Mouse (Mus musculus) stomach, postnatal 0 days (tissue): Measurements from ENCODE around the gene Catsperg1. TPM values are rescaled to one million over a fixed set of nuclear protein-coding genes. Genes with fewer than 3 reads are reported as not detected.
"Not testable (repeated sequence)": the region's sequence is repeated elsewhere in the genome, so short reads cannot be mapped to it uniquely, and the experiment has no call there.

Source experiments
- ATAC-seq: fragments of 200-750 bp; cut with Nextera tagmentation; 2 replicates; pipeline ENCODE4 v1.8.0; 2017; ENCODE audit not compliant: low FRiP score, low TSS enrichment
- DNase-seq: peaks from one replicate; pipeline ENCODE4 v3.0.0-alpha.2; 2016; ENCODE audit warnings: low spot score
- H3K27ac ChIP-seq: fragments of 300-500 bp; sonication (generic); replicated peaks from 2 replicates; pipeline ENCODE4 v1.5.1; 2014; ENCODE audit warnings: mild to moderate bottlenecking, control low read depth
- H3K27me3 ChIP-seq: fragments of 300-500 bp; sonication (generic); 2 replicates; pipeline ENCODE4 v1.6.1; 2014; ENCODE audit warnings: low read length; ENCODE audit not compliant: control insufficient read depth, insufficient read depth
- H3K36me3 ChIP-seq: fragments of 300-500 bp; sonication (generic); 2 replicates; pipeline ENCODE4 v1.6.1; 2014; ENCODE audit warnings: low read length, mixed read lengths; ENCODE audit not compliant: control insufficient read depth, insufficient read depth
- H3K4me1 ChIP-seq: fragments of 300-500 bp; sonication (generic); replicated peaks from 2 replicates; pipeline ENCODE4 v1.6.1; 2014; ENCODE audit warnings: antibody characterized with exemption; ENCODE audit not compliant: control insufficient read depth, insufficient read depth
- H3K4me2 ChIP-seq: fragments of 300-500 bp; sonication (generic); replicated peaks from 2 replicates; pipeline ENCODE4 v1.6.1; 2014; ENCODE audit warnings: low read depth, mild to moderate bottlenecking, control low read depth, moderate library complexity
- H3K4me3 ChIP-seq: fragments of 300-500 bp; sonication (generic); 2 replicates; pipeline ENCODE4 v1.5.1; 2014; ENCODE audit warnings: low read depth, low read length, control low read depth
- H3K9ac ChIP-seq: fragments of 300-500 bp; sonication (generic); 2 replicates; pipeline ENCODE4 v1.6.1; 2014; ENCODE audit warnings: mild to moderate bottlenecking, low read length, control low read depth, mixed read lengths
- H3K9me3 ChIP-seq: fragments of 300-500 bp; sonication (generic); 2 replicates; pipeline ENCODE4 v1.6.1; 2016; ENCODE audit warnings: low read length; ENCODE audit not compliant: control insufficient read depth
- CTCF ChIP-seq: IDR thresholded peaks from 2 replicates; pipeline ENCODE4 v1.5.1; 2016; ENCODE audit warnings: antibody characterized with exemption, low read depth, mild to moderate bottlenecking, moderate library complexity
- EP300 ChIP-seq: optimal IDR thresholded peaks from 2 replicates; pipeline ENCODE3; 2016; ENCODE audit warnings: antibody characterized with exemption
- WGBS: fragments of 180-500 bp; shearing (Covaris S2); extraction: QIAGEN DNeasy Blood & Tissue Kit; methylation state at CpG from one replicate; pipeline ENCODE4 v1.1.7; 2014; 5-methylcytosine and 5-hydroxymethylcytosine counted together
- polyA plus RNA-seq: library from polyadenylated mRNA; unstranded; fragments of >200 nt; fragmentation: Nextera tagmentation; extraction: Ambion mirVana; gene quantifications from 2 replicates; pipeline ENCODE4 v1.2.1, GENCODE M21; 2015

The Catsperg1 gene
- polyA plus RNA-seq, 1 experiment from 2014 or later, result 0.29 TPM

DNA sequence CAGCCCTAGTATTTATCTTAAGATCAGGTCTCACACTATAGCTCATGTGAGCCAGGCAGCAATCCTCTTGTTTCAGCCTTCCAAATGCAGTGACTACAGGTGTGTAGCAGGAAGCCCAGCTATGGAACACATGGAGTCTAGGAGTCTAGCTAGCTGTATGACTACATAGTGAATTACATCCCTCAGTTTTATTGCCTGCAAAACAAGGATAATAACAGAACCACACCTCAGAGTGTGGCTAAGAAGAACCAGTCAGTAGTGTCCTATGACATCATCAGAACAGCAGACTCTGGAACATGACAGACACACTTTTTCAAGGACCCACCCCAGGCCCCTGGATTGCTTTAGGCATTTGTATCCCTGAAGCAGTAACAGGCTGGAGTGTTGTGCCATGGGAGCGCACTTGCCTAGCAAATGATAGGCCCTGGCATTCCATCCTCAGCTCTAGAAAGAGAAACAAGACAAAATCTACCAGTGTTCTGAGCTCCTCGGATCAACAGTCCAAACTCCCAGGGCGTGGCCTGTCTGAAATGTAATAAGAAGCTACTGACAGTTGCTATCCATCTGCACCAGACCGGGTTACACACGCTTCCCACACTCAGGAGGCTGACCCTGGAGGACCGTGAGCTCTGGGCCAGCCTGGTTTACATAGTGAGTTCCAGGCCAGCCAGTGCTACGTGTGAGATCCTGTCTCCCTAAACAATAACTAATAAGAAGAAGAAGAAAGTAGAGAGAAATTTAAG is 67.0 kb downstream of the Catsperg1 start:
- WGBS, result 67% methylated on average over 7 of the region's 7 CpGs

DNA sequence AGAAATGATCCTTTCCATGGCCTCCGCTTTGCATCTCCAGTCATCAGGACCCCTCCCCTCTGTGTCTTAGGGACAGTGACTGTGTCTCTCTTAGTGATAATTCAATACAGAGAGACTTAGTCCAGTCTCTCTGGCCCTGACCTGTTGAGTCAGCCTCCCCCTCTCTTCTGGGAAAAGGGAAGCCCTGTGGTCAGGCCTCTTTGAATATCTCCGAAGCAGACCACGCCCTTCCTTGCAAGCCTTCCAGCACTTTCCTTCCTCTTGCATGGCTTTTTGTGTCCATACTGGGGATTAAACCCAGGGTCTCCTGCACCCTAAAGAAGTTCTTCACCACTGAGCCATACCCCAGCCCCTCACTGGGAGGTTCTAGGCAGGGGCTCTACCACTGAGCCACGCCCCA is 69.8 kb downstream of the Catsperg1 start:
- Histone ChIP-seq H3K4me2 (no peak overlapping the region), H3K4me1 (no peaks in the 10 kb centered on the region), H3K27me3 (no peaks in the 10 kb centered on the region), H3K36me3 (no peaks in the 10 kb centered on the region), H3K9me3 (no peaks in the 10 kb centered on the region), H3K4me3 (no peak overlapping the region), H3K9ac (no peak overlapping the region), H3K27ac (no peak overlapping the region)
- no peak for DNase-seq
- ATAC-seq, result no peak
- 94% methylated on average over 4 of the region's 4 CpGs for WGBS
- no peak for TF ChIP-seq EP300
- TF ChIP-seq CTCF, result no peak

More for the DNA sequence above, 67.0 kb downstream of the Catsperg1 start:
- H3K36me3 ChIP-seq, result no peaks in the 10 kb centered on the region
- H3K27me3 ChIP-seq, result no peaks in the 10 kb centered on the region
- no peak for TF ChIP-seq CTCF
- no peak for TF ChIP-seq EP300
- H3K4me2 ChIP-seq, result no peak overlapping the region
- H3K9ac ChIP-seq, result no peak overlapping the region
- ATAC-seq (no peak), DNase-seq (no peak)
- H3K4me3 ChIP-seq, result no peak overlapping the region
- H3K27ac ChIP-seq, result no peak overlapping the region
- H3K9me3 ChIP-seq, result no peaks in the 10 kb centered on the region
- no peaks in the 10 kb centered on the region for H3K4me1 ChIP-seq

DNA sequence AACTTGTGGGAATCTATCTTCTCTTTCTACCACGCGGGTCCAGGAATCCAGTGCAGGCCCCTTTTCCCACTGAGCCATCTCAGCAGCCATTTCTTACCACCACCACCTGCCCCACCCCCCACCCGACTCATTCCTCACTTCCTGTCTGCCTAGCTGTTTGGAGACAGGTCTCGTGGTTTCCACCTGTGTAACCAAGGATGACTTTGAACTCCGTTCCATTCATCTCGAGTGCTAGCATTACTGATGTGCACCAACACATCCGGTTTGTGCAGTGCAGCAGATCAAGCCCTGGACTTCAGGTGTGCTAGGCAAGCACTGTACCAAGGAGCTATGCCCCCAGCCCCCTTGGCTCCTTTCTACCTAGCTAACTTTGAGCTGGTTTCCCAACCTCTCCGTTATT is 72.4 kb downstream of the Catsperg1 start:
- Histone ChIP-seq H3K4me3 (no peak overlapping the region), H3K27ac (no peak overlapping the region), H3K4me1 (no peaks in the 10 kb centered on the region), H3K9ac (no peak overlapping the region), H3K4me2 (no peak overlapping the region), H3K27me3 (no peaks in the 10 kb centered on the region), H3K9me3 (no peaks in the 10 kb centered on the region), H3K36me3 (no peaks in the 10 kb centered on the region)
- ATAC-seq (no peak), DNase-seq (no peak)
- 68% methylated on average over 8 of the region's 8 CpGs for WGBS
- no peak for TF ChIP-seq CTCF
- no peak for TF ChIP-seq EP300

DNA sequence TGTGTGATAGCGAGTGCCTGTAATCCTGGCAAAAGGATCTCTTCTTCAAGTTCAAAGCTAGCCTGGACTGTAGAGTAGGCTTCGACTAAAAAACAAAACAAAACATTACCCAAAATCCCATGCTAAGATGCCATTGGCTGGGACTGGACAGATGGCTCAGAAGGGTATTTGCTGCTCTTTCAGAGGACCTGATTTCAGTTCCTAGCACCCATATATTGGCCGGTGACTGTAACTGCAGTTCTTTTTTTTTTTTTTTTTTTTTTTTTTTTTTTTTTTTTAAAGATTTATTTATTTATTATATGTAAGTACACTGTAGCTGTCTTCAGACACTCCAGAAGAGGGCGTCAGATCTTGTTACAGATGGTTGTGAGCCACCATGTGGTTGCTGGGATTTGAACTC is 74.6 kb downstream of the Catsperg1 start:
- 91% methylated on average over 3 of the region's 4 CpGs for WGBS
- H3K27me3 ChIP-seq, ATAC-seq, H3K9ac ChIP-seq, H3K4me3 ChIP-seq, H3K9me3 ChIP-seq, H3K36me3 ChIP-seq, H3K4me2 ChIP-seq, H3K27ac ChIP-seq, DNase-seq, H3K4me1 ChIP-seq: not testable (repeated sequence)

DNA sequence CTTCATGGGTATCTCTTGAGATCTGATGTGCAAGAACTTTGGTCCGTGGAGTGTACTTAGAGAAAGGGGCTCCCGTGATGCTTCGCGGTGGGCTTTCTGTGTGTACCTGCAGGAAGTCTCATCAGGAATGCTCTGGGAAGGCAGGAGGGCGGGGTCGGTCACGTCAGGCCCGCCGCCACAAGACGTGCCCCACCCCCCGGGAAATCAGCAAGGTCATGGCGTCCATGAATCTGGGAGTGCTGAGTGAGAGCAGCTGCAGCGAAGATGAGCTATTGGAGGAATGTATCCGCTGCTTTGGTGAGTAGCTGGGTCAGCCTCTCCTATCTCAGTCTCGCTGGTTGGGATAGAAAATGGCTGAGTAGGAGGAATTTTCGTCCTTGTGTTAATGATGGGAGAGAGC is 76.4 kb downstream of the Catsperg1 start:
- Histone ChIP-seq H3K27ac (no peak overlapping the region), H3K9me3 (no peaks in the 10 kb centered on the region), H3K4me2 (no peak overlapping the region), H3K4me3 (no peak overlapping the region), H3K9ac (no peak overlapping the region), H3K4me1 (no peaks in the 10 kb centered on the region), H3K27me3 (no peaks in the 10 kb centered on the region), H3K36me3 (no peaks in the 10 kb centered on the region)
- WGBS, result 36% methylated on average over 16 of the region's 16 CpGs
- TF ChIP-seq CTCF (no peak), EP300 (no peak)
- no peak for DNase-seq
- no peak for ATAC-seq

DNA sequence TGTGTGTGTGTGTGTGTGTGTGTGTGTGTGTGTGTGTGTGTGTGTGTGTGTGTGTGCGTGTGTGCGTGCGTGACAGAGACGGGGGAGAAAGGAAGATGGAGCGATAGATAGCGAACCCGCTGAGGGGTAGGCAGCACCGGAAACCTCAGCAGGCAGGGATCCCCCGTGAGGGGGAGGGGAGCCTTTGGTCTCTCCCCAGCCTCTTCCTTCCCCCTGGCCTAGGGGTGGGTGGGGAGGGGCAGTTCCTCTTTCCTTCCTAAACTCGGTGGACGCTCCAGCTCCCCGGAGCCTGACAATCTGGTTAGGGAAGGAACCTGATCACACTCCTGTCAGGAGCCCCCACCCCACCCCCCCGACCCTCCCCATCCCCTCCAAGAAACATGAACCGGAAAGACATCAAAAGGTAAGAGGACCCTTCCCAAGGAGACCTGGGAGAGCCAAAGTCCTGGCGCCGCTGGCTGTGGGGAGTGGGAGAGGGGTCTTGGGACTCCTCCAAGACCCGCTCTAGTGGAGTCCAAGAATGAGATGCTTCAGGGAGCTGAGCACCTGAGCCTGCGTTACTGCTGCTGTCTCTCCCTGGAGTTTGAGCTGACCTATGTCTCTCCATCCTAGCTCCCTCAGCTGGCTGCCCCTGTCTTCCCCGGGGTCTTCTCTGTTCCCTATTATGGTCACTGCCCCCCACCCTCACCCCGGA is 79.0 kb downstream of the Catsperg1 start, which contains the start of gene Rasgrp4:
TSS of gene Rasgrp4 (plus strand) at position 159 of the 694 bp plus-strand sequence.
- no peak for DNase-seq
- Histone ChIP-seq H3K4me3 (no peak within 1 kb of the TSS), H3K9me3 (no peaks in the 10 kb centered on the region), H3K9ac (no peak within 1 kb of the TSS), H3K27ac (no peak within 1 kb of the TSS), H3K27me3 (no peaks in the 10 kb centered on the region), H3K36me3 (no peaks in the 10 kb centered on the region), H3K4me2 (peak within 1 kb of the TSS; percentile 41), H3K4me1 (no peaks in the 10 kb centered on the region)
- no peak for ATAC-seq
- no peak for TF ChIP-seq EP300
- no peak for TF ChIP-seq CTCF
- 3% methylated on average over 14 of the region's 20 CpGs for WGBS
